Comparison of ENCODE assay signal across 16 mouse cellular contexts in the genomic region with DNA sequence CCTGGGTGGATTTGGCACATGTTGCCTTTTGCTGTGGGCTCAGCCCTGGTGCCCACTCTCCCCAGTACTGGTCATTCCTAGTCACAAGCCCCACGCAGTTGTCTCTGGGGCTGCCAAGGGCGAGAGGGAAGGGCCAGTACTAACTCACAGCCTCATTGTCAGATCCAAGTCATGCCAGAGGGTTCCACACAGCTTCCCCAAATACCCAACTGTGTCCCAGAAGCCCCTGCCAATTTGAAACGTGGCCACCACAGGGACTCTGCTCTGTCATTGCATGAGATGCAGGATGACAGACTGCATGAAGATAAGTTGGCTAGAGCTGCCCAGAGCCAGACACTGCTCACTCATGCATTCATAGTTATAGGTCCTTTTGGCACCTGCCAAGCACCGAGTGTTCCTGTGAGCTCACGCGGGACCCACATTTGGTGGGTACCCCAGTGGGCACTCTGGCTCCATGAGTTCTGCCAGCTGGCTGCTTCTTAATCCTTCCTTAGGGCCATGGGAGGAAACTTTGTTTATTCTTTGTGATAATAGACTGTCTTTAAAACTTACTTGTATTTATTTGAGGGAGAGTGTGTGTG. TPM values are rescaled to one million over a fixed set of nuclear protein-coding genes. Genes with fewer than 3 reads are reported as not detected.
DNase-seq lines count a peak whose midpoint lies in the region; ATAC-seq lines count a peak whose summit lies in the region.
"Had no signal": no experiment of that assay in that cellular context is flagged by ENCODE, and none has a peak within 500 bp of the region (broad histone marks: within the 10 kb centered on the region; RNA-seq: fewer than 3 reads in every experiment).

No protein-coding gene starts in this region.

- H3K27me3 ChIP-seq in hindbrain, embryonic 16.5 days (replicated peaks; ENCODE audit: control insufficient read depth, insufficient read depth, low read length): no peaks in the 10 kb centered on the region
- 0 out of 2 replicates have a peak, but pooled peaks cover 3% of the 10 kb centered on the region for H3K27me3 ChIP-seq in hindbrain, embryonic 13.5 days
- H3K27me3 ChIP-seq: limb, embryonic 15.5 days had no signal

- no peak overlapping the region for H3K27ac ChIP-seq in hindbrain, embryonic 16.5 days (ENCODE audit: low read depth, low read length)
- H3K27ac ChIP-seq in hindbrain, embryonic 13.5 days: no peak overlapping the region
- H3K27ac ChIP-seq: kidney, postnatal 0 days; limb, embryonic 15.5 days; midbrain, embryonic 10.5 days had no signal

- no peak overlapping the region for H3K9ac ChIP-seq in hindbrain, embryonic 16.5 days (ENCODE audit: low read depth, low read length)
- no peak overlapping the region for H3K9ac ChIP-seq in hindbrain, embryonic 13.5 days
- H3K9ac ChIP-seq: limb, embryonic 15.5 days had no signal

- peak; percentile 67; the same call in 1 of the 2 replicates for ATAC-seq in hindbrain, embryonic 16.5 days
- ATAC-seq in hindbrain, embryonic 13.5 days (ENCODE audit: low FRiP score): no peak

- H3K4me3 ChIP-seq in hindbrain, embryonic 16.5 days (ENCODE audit: low read length): no peak overlapping the region
- no peak overlapping the region for H3K4me3 ChIP-seq in hindbrain, embryonic 13.5 days
- H3K4me3 ChIP-seq: limb, embryonic 15.5 days; midbrain, embryonic 10.5 days had no signal

- DNase-seq in cerebellum, adult 9-11 months: peak; percentile 18
- DNase-seq in cerebellum, adult 11 months: no peak
- DNase-seq in testis, postnatal 14 days (ENCODE audit: low spot score): peak; percentile 19
- no peak for DNase-seq in testis, postnatal 10 days (ENCODE audit: low spot score)
- no peak for DNase-seq in adrenal gland, postnatal 10 days
- DNase-seq in gastrocnemius, postnatal 4 days (ENCODE audit: low spot score in 2 of 2): no peak
- DNase-seq: gastrocnemius, postnatal 25 days; lung, adult 18-20 months; lung, postnatal 36 days; thymus, postnatal 25 days had no signal

- H3K4me1 ChIP-seq in hindbrain, embryonic 16.5 days (ENCODE audit: control insufficient read depth, insufficient read depth, low read depth, low read length): no peaks in the 10 kb centered on the region
- no peaks in the 10 kb centered on the region; the same call in 1 of the 2 replicates for H3K4me1 ChIP-seq in hindbrain, embryonic 13.5 days (replicated peaks)
- H3K4me1 ChIP-seq: limb, embryonic 15.5 days had no signal

- no peaks in the 10 kb centered on the region for H3K36me3 ChIP-seq in hindbrain, embryonic 16.5 days (ENCODE audit: control insufficient read depth, insufficient read depth, low read length)
- H3K36me3 ChIP-seq in hindbrain, embryonic 13.5 days: no peaks in the 10 kb centered on the region
- H3K36me3 ChIP-seq: limb, embryonic 15.5 days; midbrain, embryonic 10.5 days had no signal

- WGBS in hindbrain, embryonic 16.5 days: 59% methylated on average over 6 of the region's 6 CpGs
- 81% methylated on average over 6 of the region's 6 CpGs for WGBS in hindbrain, embryonic 13.5 days

- no peaks in the 10 kb centered on the region for H3K9me3 ChIP-seq in hindbrain, embryonic 16.5 days (ENCODE audit: control insufficient read depth, low read length)
- no peaks in the 10 kb centered on the region for H3K9me3 ChIP-seq in hindbrain, embryonic 13.5 days
- H3K9me3 ChIP-seq: limb, embryonic 15.5 days; midbrain, embryonic 10.5 days had no signal

- no peak overlapping the region for H3K4me2 ChIP-seq in hindbrain, embryonic 16.5 days (ENCODE audit: low read length)
- H3K4me2 ChIP-seq in hindbrain, embryonic 13.5 days: no peak overlapping the region
- H3K4me2 ChIP-seq: heart, embryonic 11.5 days; limb, embryonic 15.5 days had no signal

RNA-seq across cellular contexts. Expression of gene Mal, which starts 28.4 kb away (rescaled TPM):
- polyA plus RNA-seq in hindbrain, embryonic 16.5 days (2015; fragmentation: Nextera tagmentation; extraction: Ambion mirVana): 3.7 and 3.8 TPM in 2 replicates
- 2.6 and 2.7 TPM in 2 replicates for polyA plus RNA-seq in hindbrain, embryonic 13.5 days (2015; fragmentation: Nextera tagmentation; extraction: Ambion mirVana)
- 1 to 10 TPM; 5.8 to 7.0 TPM for total RNA-seq in adrenal gland, postnatal 10 days (2021)
- 10 to 100 TPM; 15.9 to 17.6 TPM for total RNA-seq in gastrocnemius, postnatal 4 days (2021)

RNA-seq across cellular contexts. Expression of gene Mrps5, which starts 41.1 kb away (rescaled TPM):
- 126 and 133 TPM in 2 replicates for polyA plus RNA-seq in hindbrain, embryonic 16.5 days (2015; fragmentation: Nextera tagmentation; extraction: Ambion mirVana)
- 152 and 158 TPM in 2 replicates for polyA plus RNA-seq in hindbrain, embryonic 13.5 days (2015; fragmentation: Nextera tagmentation; extraction: Ambion mirVana)
- 100 to 1,000 TPM; 137 to 159 TPM for total RNA-seq in adrenal gland, postnatal 10 days (2021)
- 10 to 100 TPM; 88.2 to 93.6 TPM for total RNA-seq in gastrocnemius, postnatal 4 days (2021)

RNA-seq across cellular contexts. Expression of gene Zfp661, which starts 41.2 kb away (rescaled TPM):
- polyA plus RNA-seq in hindbrain, embryonic 16.5 days (2015; fragmentation: Nextera tagmentation; extraction: Ambion mirVana): 6.3 and 6.4 TPM in 2 replicates
- 8.0 and 8.7 TPM in 2 replicates for polyA plus RNA-seq in hindbrain, embryonic 13.5 days (2015; fragmentation: Nextera tagmentation; extraction: Ambion mirVana)
- 1 to 10 TPM; 3.0 to 4.3 TPM for total RNA-seq in adrenal gland, postnatal 10 days (2021)
- total RNA-seq in gastrocnemius, postnatal 4 days (2021): 1 to 10 TPM; 2.0 to 2.5 TPM

Comparison
In these comparisons a context has a peak if more than half of its experiments do, and no peak if none do; other contexts are left out.
1. DNase-seq: peak in cerebellum, adult 9-11 months (single experiment) and testis, postnatal 14 days (single experiment); none in cerebellum, adult 11 months (single experiment), testis, postnatal 10 days (single experiment), adrenal gland, postnatal 10 days (single experiment) and gastrocnemius, postnatal 4 days (0 of 2).